Mouse (Mus musculus) left cerebral cortex, postnatal 25 days (tissue): Measurements from ENCODE around the gene Chac2. TPM values are rescaled to one million over a fixed set of nuclear protein-coding genes. Genes with fewer than 3 reads are reported as not detected.
"Not testable (repeated sequence)": the region's sequence is repeated elsewhere in the genome, so short reads cannot be mapped to it uniquely, and the experiment has no call there.

Source experiments
- DNase-seq, 2 experiments: peaks; one replicate each; pipeline ENCODE4 v3.0.0; 2022; ENCODE audit warnings: low spot score in 2 of 2, mixed read lengths in 1 of 2
- intact Hi-C: fragments of 180-260 bp; cut with DNase I; formaldehyde crosslinking; loops from one replicate; pipeline ENCODE4 v1.15.1; 2025
- total RNA-seq, 2 experiments: library from RNA; stranded (reverse); gene quantifications; 2 replicates each; pipeline ENCODE4 v1.2.3; 2021

The Chac2 gene
- total RNA-seq, result 10 to 100 TPM; 15.6 to 19.0 TPM

GRCm38 (mm10) chr11:30985877-30986624, at the start of gene Chac2:
Gene Chac2 (minus strand): TSS chr11:30986350.
- intact Hi-C loops, result loop anchor here (1.0 kb wide), 1 partner anchor 32 kb away; the partner anchor contains the start of gene Erlec1

GRCm38 (mm10) chr11:31034958-31035357, 48.8 kb upstream of the Chac2 start:
- no peak for DNase-seq
- intact Hi-C loops, result no loop called here

More at GRCm38 (mm10) chr11:30985877-30986624, at the start of gene Chac2:
- DNase-seq, result peak; percentile 81 to 91

- DNase-seq, intact Hi-C loops: not testable (repeated sequence)
Measured at GRCm38 (mm10) chr11:31017466-31017865, 31.3 kb upstream of the Chac2 start.

GRCm38 (mm10) chr11:31009668-31010067, 23.5 kb upstream of the Chac2 start:
- DNase-seq, intact Hi-C loops: not testable (repeated sequence)

GRCm38 (mm10) chr11:31001169-31001908, 15.2 kb upstream of the Chac2 start:
- no peak for DNase-seq
- intact Hi-C loops, result no loop called here

GRCm38 (mm10) chr11:31000028-31000427, 13.9 kb upstream of the Chac2 start:
- DNase-seq, result no peak
- intact Hi-C loops, result no loop called here

GRCm38 (mm10) chr11:30998704-30999103, 12.6 kb upstream of the Chac2 start:
- DNase-seq, result no peak
- intact Hi-C loops, result no loop called here

- DNase-seq, result no peak
- intact Hi-C loops, result no loop called here
Measured at GRCm38 (mm10) chr11:30998199-30998598, 12.0 kb upstream of the Chac2 start.

- intact Hi-C loops, result no loop called here
- DNase-seq, result no peak
Measured at GRCm38 (mm10) chr11:30996670-30997069, 10.5 kb upstream of the Chac2 start.

GRCm38 (mm10) chr11:30986625-30987017, 471 bp upstream of the Chac2 start:
- no peak for DNase-seq
- intact Hi-C loops, result loop anchor here (1.0 kb wide), 1 partner anchor 32 kb away; the partner anchor contains the start of gene Erlec1

- intact Hi-C loops, result no loop called here
- DNase-seq, result no peak
Measured at GRCm38 (mm10) chr11:30985237-30985636, 913 bp downstream of the Chac2 start.

- intact Hi-C loops, result loop anchor here (1.0 to 10.0 kb wide), 2 partner anchors 32 to 660 kb away; partner anchors contain the start of gene Chac2
- DNase-seq, result peak; percentile 91 to 95
Measured at GRCm38 (mm10) chr11:30954279-30954725, 31.8 kb downstream of the Chac2 start, which contains the start of gene Erlec1. Gene Erlec1 (minus strand): TSS chr11:30954335.

- DNase-seq, result peak; percentile 38 to 45
- intact Hi-C loops, result loop anchor here (1.0 to 10.0 kb wide), 2 partner anchors 33 to 661 kb away; partner anchors contain the start of gene Chac2
Measured at GRCm38 (mm10) chr11:30953469-30954154, 32.5 kb downstream of the Chac2 start.

GRCm38 (mm10) chr11:30952829-30953228, 33.3 kb downstream of the Chac2 start:
- intact Hi-C loops, result loop anchor here (10.0 kb wide), 1 partner anchor 662 kb away; no protein-coding TSS in a partner anchor

GRCm38 (mm10) chr11:30943522-30943921, 42.6 kb downstream of the Chac2 start:
- no peak for DNase-seq
- intact Hi-C loops, result loop anchor here (10.0 kb wide), 1 partner anchor 1809 kb away; the partner anchor contains the start of gene Pnpt1

More at GRCm38 (mm10) chr11:30952829-30953228, 33.3 kb downstream of the Chac2 start:
- no peak for DNase-seq

- no peak for DNase-seq
- intact Hi-C loops, result loop anchor here (10.0 kb wide), 1 partner anchor 254 kb away; no protein-coding TSS in a partner anchor
Measured at GRCm38 (mm10) chr11:30928498-30928897, 57.7 kb downstream of the Chac2 start.

- intact Hi-C loops, result loop anchor here (10.0 kb wide), 1 partner anchor 253 kb away; no protein-coding TSS in a partner anchor
- DNase-seq, result no peak
Measured at GRCm38 (mm10) chr11:30928079-30928478, 58.1 kb downstream of the Chac2 start.
